Mouse (Mus musculus): ENCODE results near the gene Ncoa5.

GRCm38 (mm10) chr2:165077055-165077454, 42.4 kb upstream of the Ncoa5 start:
- no peak for TF ChIP-seq CTCF (IDR thresholded peaks at IDR 0.05; ENCODE audit: low read depth, low read length)
- no peak for TF ChIP-seq POLR2A (IDR thresholded peaks at IDR 0.05; ENCODE audit: extremely low read depth, insufficient read depth, low read length)

Data from liver, adult 2 months (tissue).